Mouse (Mus musculus) lung, postnatal 0 days (tissue): ENCODE data around the gene R3hdm4. TPM values are rescaled to one million over a fixed set of nuclear protein-coding genes. Genes with fewer than 3 reads are reported as not detected.

Source experiments
- ATAC-seq: fragments of 200-750 bp; cut with Nextera tagmentation; 2 replicates; pipeline ENCODE4 v1.8.0; 2017; ENCODE audit warnings: moderate library complexity
- DNase-seq: peaks from one replicate; pipeline ENCODE4 v3.0.0-alpha.2; 2016; ENCODE audit warnings: low spot score
- H3K27ac ChIP-seq: fragments of 300-500 bp; sonication (generic); 2 replicates; pipeline ENCODE4 v1.5.1; 2014; ENCODE audit warnings: antibody characterized with exemption, mild to moderate bottlenecking, low read length, mixed read lengths
- H3K27me3 ChIP-seq: fragments of 300-500 bp; sonication (generic); replicated peaks from 2 replicates; pipeline ENCODE4 v1.6.1; 2014; ENCODE audit warnings: low read length, mixed read lengths; ENCODE audit not compliant: insufficient read depth
- H3K36me3 ChIP-seq: fragments of 300-500 bp; sonication (generic); 2 replicates; pipeline ENCODE4 v1.6.1; 2014; ENCODE audit warnings: low read length, mixed read lengths; ENCODE audit not compliant: insufficient read depth
- H3K4me1 ChIP-seq: fragments of 300-500 bp; sonication (generic); 2 replicates; pipeline ENCODE4 v1.6.1; 2014; ENCODE audit warnings: antibody characterized with exemption, low read depth, low read length, mixed read lengths; ENCODE audit not compliant: insufficient read depth
- H3K4me2 ChIP-seq: fragments of 300-500 bp; sonication (generic); replicated peaks from 2 replicates; pipeline ENCODE4 v1.6.1; 2014; ENCODE audit warnings: low read depth, mild to moderate bottlenecking, low read length, moderate library complexity, mixed read lengths
- H3K4me3 ChIP-seq: fragments of 300-500 bp; sonication (generic); 2 replicates; pipeline ENCODE4 v1.5.1; 2014; ENCODE audit warnings: low read depth, low read length
- H3K9ac ChIP-seq: fragments of 300-500 bp; sonication (generic); replicated peaks from 2 replicates; pipeline ENCODE4 v1.6.1; 2014; ENCODE audit warnings: low read depth, mild to moderate bottlenecking
- H3K9me3 ChIP-seq: fragments of 300-500 bp; sonication (generic); 2 replicates; pipeline ENCODE4 v1.6.1; 2016; ENCODE audit warnings: low read length, mixed read lengths
- CTCF ChIP-seq: IDR thresholded peaks from 2 replicates; pipeline ENCODE4 v1.5.1; 2016; ENCODE audit warnings: antibody characterized with exemption, mild to moderate bottlenecking
- EP300 ChIP-seq: IDR thresholded peaks from 2 replicates; pipeline ENCODE4 v1.6.1; 2016; ENCODE audit warnings: antibody characterized with exemption, mild to moderate bottlenecking, control low read depth
- WGBS: fragments of 180-500 bp; shearing (Covaris S2); extraction: QIAGEN DNeasy Blood & Tissue Kit; methylation state at CpG from one replicate; pipeline ENCODE4 v1.1.7; 2014; 5-methylcytosine and 5-hydroxymethylcytosine counted together
- polyA plus RNA-seq: library from polyadenylated mRNA; unstranded; fragments of >200 nt; fragmentation: Nextera tagmentation; extraction: Ambion mirVana; gene quantifications from 2 replicates; pipeline ENCODE4 v1.2.1, GENCODE M21; 2015

Gene R3hdm4
- polyA plus RNA-seq, 1 experiment from 2014 or later, result 129 TPM

GRCm38 (mm10) chr10:79920056-79920890, 735 bp downstream of the R3hdm4 start:
- ATAC-seq (no peak), DNase-seq (no peak)
- peaks cover 35% of the 10 kb centered on the region for H3K27me3 ChIP-seq
- H3K4me1 ChIP-seq, result peaks cover 21% of the 10 kb centered on the region; the same call in 1 of the 2 replicates
- no peak overlapping the region for H3K4me3 ChIP-seq
- TF ChIP-seq EP300 (no peak), CTCF (no peak)
- H3K27ac ChIP-seq, result no peak overlapping the region
- H3K9ac ChIP-seq, result no peak overlapping the region
- no peak overlapping the region for H3K4me2 ChIP-seq
- H3K36me3 ChIP-seq, result no peaks in the 10 kb centered on the region
- no peaks in the 10 kb centered on the region for H3K9me3 ChIP-seq
- 25% methylated on average over 26 of the region's 26 CpGs for WGBS

DNA sequence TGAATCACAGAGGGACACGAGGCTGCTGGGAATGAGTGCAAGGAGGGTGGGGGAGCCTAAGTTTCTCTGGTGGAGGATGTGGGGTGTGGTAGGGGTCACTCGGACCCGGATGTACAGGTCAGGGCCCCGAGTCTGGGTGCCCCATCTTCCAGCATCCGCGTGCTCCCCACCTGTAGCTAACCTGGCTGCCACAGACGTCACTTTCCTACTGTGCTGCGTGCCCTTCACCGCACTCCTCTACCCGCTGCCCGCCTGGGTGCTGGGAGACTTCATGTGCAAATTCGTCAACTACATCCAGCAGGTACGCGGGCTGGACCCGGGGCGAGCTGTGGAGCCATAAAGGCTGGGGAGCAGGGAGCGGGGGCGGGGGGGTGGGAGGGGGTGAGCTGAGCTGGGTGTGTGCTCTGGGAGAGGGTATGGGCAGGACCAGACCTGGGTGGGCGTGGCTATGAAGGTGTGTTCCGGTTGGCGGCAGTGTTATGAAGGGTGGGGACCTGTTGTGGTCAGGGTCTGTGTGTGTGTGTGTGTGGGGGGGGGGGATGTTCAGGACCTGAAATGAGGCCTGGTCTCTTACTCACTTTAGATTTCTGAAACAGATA, 1.7 kb downstream of the R3hdm4 start:
- H3K27ac ChIP-seq, result no peak overlapping the region
- ATAC-seq, result no peak
- TF ChIP-seq EP300, result no peak
- TF ChIP-seq CTCF, result no peak
- H3K27me3 ChIP-seq, result peaks cover 35% of the 10 kb centered on the region
- DNase-seq, result peak; percentile 46
- WGBS, result 9% methylated on average over 20 of the region's 21 CpGs
- no peaks in the 10 kb centered on the region for H3K36me3 ChIP-seq
- no peaks in the 10 kb centered on the region for H3K9me3 ChIP-seq
- peak overlapping the region; percentile 10; the same call in 1 of the 2 replicates for H3K4me3 ChIP-seq
- H3K4me1 ChIP-seq, result peaks cover 21% of the 10 kb centered on the region; the same call in 1 of the 2 replicates
- no peak overlapping the region for H3K9ac ChIP-seq
- peak overlapping the region; percentile 50 for H3K4me2 ChIP-seq

DNA sequence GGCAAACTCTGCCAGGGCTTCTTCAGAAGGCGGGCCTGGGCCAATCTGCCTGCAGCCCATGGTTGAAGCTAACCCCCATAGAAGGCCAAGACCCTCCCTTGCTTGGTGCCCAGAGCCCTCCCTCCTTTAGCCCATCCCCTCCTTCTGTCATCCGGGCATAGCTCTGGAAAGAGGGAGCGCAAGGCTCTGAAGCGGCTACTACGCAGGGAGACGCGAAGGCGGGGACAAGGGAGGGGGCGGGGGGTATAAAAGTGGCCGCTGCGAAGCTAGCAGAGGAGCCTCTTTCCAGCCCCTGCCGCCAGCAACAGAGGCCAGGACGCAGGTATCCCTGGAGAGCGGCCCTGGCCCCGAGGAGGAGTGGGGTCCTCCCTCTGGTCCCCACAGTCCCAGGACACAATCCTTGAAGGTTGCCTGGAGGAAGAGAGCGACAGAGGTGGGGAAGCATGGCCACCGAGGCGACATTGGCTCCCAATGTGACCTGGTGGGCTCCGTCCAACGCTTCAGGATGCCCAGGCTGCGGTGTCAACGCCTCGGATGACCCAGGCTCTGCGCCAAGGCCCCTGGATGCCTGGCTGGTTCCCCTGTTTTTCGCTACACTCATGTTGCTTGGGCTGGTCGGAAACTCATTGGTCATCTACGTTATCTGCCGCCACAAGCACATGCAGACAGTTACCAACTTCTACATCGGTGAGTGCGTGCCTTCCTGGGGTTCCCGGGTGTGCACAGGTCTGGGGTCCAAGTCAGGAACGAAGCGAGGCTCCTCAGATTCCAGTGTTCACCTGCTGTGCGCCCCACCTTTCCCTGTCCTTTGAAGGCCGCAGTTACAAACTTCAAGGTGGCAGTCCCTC, 2.6 kb downstream of the R3hdm4 start:
- Histone ChIP-seq H3K27ac (no peak overlapping the region), H3K4me1 (peaks cover 21% of the 10 kb centered on the region; the same call in 1 of the 2 replicates), H3K4me3 (peak overlapping the region; percentile 23; the same call in 1 of the 2 replicates), H3K36me3 (no peaks in the 10 kb centered on the region), H3K4me2 (peak overlapping the region; percentile 50), H3K9me3 (no peaks in the 10 kb centered on the region), H3K9ac (0 out of 2 replicates have a peak overlapping the region, but pooled peaks have one; percentile 3), H3K27me3 (peaks cover 35% of the 10 kb centered on the region)
- DNase-seq (peak; percentile 51), ATAC-seq (no peak)
- no peak for TF ChIP-seq CTCF
- TF ChIP-seq EP300, result no peak
- WGBS, result 11% methylated on average over 34 of the region's 35 CpGs

DNA sequence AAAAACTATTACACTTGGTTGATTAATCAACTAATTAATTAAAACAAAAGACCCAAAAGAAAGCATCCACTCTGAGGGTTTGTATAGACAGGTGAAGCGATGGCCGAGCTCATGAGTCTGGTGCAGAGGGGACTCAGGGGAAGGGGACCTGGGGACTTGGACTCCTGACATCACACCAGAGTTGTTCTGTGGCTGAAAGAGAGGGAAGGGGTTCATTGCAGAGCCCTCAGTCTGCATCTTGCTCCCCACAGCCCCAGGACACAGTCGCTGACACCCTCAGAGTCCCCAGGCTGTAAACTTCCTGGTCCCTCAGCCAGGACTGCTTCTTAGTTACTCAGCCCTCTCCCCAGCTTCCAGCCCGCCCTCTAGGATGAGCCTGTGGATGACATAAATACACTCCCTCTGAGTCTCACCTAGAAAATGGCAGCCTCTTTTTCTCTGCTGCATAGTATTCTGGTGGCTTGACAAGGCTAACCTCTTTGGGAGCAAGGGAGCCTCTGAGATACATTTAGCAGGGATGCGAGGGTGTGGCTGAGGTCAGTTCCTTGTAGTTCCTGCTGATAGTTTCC, 3.4 kb downstream of the R3hdm4 start:
- Histone ChIP-seq H3K9ac (no peak overlapping the region), H3K4me1 (peaks cover 21% of the 10 kb centered on the region; the same call in 1 of the 2 replicates)
- no peak for TF ChIP-seq CTCF
- no peak for TF ChIP-seq EP300

DNA sequence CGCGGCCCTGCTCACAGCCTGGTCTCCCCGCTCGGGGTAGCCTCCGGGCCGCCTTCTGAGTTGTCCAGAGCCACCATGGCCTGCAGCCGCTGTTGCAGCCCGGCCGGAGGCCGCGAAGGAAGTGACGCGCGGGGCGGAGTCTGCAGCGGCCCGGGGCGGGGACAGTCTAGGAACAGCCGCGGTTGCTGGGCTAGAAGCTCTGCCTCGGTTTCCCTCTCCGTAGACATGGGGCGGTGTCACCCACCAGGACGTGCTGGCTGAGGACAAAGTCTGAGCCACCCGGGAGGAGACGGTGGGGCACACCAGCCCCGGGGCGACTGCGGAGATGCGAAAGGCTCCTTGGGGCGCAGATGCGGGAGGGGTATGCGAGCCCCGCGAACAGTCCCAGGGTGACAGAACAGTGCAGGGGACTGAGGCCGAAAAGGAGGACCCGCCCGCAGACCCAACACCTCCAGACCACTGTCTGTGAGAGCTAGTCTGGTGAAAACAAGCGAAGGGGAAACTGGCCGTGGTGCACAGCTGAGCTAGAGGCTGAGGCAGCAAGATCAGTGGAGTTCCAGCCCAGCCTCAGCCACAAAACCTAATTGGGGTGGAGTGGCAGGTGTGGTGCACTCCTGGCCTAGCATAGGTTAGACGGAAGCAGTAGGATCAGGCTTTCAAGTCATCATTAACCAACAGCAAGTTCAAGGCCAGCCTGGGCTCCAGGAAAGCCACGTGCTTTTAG, 4.0 kb downstream of the R3hdm4 start, which contains the start of gene Kiss1r:
Kiss1r (plus strand) TSS at position 164 of the 724 bp plus-strand sequence.
- peaks cover 21% of the 10 kb centered on the region; the same call in 1 of the 2 replicates for H3K4me1 ChIP-seq
- 2% methylated on average over 42 of the region's 42 CpGs for WGBS
- peak; percentile 87 for ATAC-seq

More for the DNA sequence above, 3.4 kb downstream of the R3hdm4 start:
- Histone ChIP-seq H3K27me3 (peaks cover 34% of the 10 kb centered on the region), H3K4me3 (no peak overlapping the region), H3K9me3 (no peaks in the 10 kb centered on the region), H3K4me2 (peak overlapping the region; percentile 88), H3K27ac (no peak overlapping the region), H3K36me3 (no peaks in the 10 kb centered on the region)
- 67% methylated on average over 5 of the region's 5 CpGs for WGBS
- no peak for DNase-seq
- ATAC-seq, result no peak

More for the DNA sequence above, 4.0 kb downstream of the R3hdm4 start, which contains the start of gene Kiss1r:
- Histone ChIP-seq H3K27me3 (peaks cover 27% of the 10 kb centered on the region), H3K36me3 (0 out of 2 replicates have a peak, but pooled peaks cover 3% of the 10 kb centered on the region), H3K4me3 (peak within 1 kb of the TSS; percentile 76), H3K9ac (peak within 1 kb of the TSS; percentile 92), H3K9me3 (no peaks in the 10 kb centered on the region), H3K27ac (peak within 1 kb of the TSS; percentile 82), H3K4me2 (peak within 1 kb of the TSS; percentile 88)
- DNase-seq, result peak; percentile 89
- no peak for TF ChIP-seq EP300
- TF ChIP-seq CTCF, result no peak
